Mouse (Mus musculus): ENCODE data around the gene Gm11042. TPM values are rescaled to one million over a fixed set of nuclear protein-coding genes. Genes with fewer than 3 reads are reported as not detected.
A peak's percentile ranks its signal among the peaks of the same experiment; 100 is the strongest.

Gm11042 gene
- polyA plus RNA-seq (2012; ENCODE audit: insufficient read depth, insufficient read length, missing spikeins), result not detected in 2 replicates

GRCm38 (mm10) chr12:74316344-74316973 lies at the start of gene Gm11042:
Gm11042 (minus strand) TSS chr12:74316394.
- TF ChIP-seq POLR2A (IDR thresholded peaks at IDR 0.05; ENCODE audit: borderline replicate concordance, low read depth, low read length), result no peak
- no peak for TF ChIP-seq CTCF (IDR thresholded peaks at IDR 0.05; ENCODE audit: low read depth, low read length)
- no peak within 1 kb of the TSS for H3K27ac ChIP-seq (ENCODE audit: insufficient read depth, low read depth, low read length)
- peaks cover 9% of the 10 kb centered on the region for H3K4me1 ChIP-seq (ENCODE audit: control insufficient read depth, insufficient read depth, low read length)
- peak within 1 kb of the TSS; percentile 65 for H3K4me3 ChIP-seq (ENCODE audit: insufficient read depth, low read length)

GRCm38 (mm10) chr12:74364477-74364876 lies 48.3 kb upstream of the Gm11042 start:
- TF ChIP-seq POLR2A (IDR thresholded peaks at IDR 0.05; ENCODE audit: borderline replicate concordance, low read depth, low read length) (no peak), CTCF (IDR thresholded peaks at IDR 0.05; ENCODE audit: low read depth, low read length) (no peak)
- no peak overlapping the region for H3K4me3 ChIP-seq (ENCODE audit: insufficient read depth, low read length)
- H3K27ac ChIP-seq (ENCODE audit: insufficient read depth, low read depth, low read length), result no peak overlapping the region
- peaks cover 2% of the 10 kb centered on the region; the same call in 1 of the 2 replicates for H3K4me1 ChIP-seq (ENCODE audit: control insufficient read depth, insufficient read depth, low read length)

- Histone ChIP-seq H3K4me3 (ENCODE audit: insufficient read depth, low read length) (no peak overlapping the region), H3K4me1 (ENCODE audit: control insufficient read depth, insufficient read depth, low read length) (peaks cover 2% of the 10 kb centered on the region; the same call in 1 of the 2 replicates), H3K27ac (ENCODE audit: insufficient read depth, low read depth, low read length) (no peak overlapping the region)
- TF ChIP-seq CTCF (IDR thresholded peaks at IDR 0.05; ENCODE audit: low read depth, low read length), result no peak
- TF ChIP-seq POLR2A (IDR thresholded peaks at IDR 0.05; ENCODE audit: borderline replicate concordance, low read depth, low read length), result no peak
Observed at GRCm38 (mm10) chr12:74363076-74363475, 46.9 kb upstream of the Gm11042 start.

- Histone ChIP-seq H3K4me3 (ENCODE audit: insufficient read depth, low read length) (no peak overlapping the region), H3K4me1 (ENCODE audit: control insufficient read depth, insufficient read depth, low read length) (peaks cover 2% of the 10 kb centered on the region; the same call in 1 of the 2 replicates), H3K27ac (ENCODE audit: insufficient read depth, low read depth, low read length) (no peak overlapping the region)
- TF ChIP-seq POLR2A (IDR thresholded peaks at IDR 0.05; ENCODE audit: borderline replicate concordance, low read depth, low read length), result no peak
- no peak for TF ChIP-seq CTCF (IDR thresholded peaks at IDR 0.05; ENCODE audit: low read depth, low read length)
Observed at GRCm38 (mm10) chr12:74362453-74362852, 46.3 kb upstream of the Gm11042 start.

GRCm38 (mm10) chr12:74359791-74360190 lies 43.6 kb upstream of the Gm11042 start:
- no peak overlapping the region for H3K27ac ChIP-seq (ENCODE audit: insufficient read depth, low read depth, low read length)
- H3K4me3 ChIP-seq (ENCODE audit: insufficient read depth, low read length), result no peak overlapping the region
- peaks cover 2% of the 10 kb centered on the region; the same call in 1 of the 2 replicates for H3K4me1 ChIP-seq (ENCODE audit: control insufficient read depth, insufficient read depth, low read length)
- TF ChIP-seq POLR2A (IDR thresholded peaks at IDR 0.05; ENCODE audit: borderline replicate concordance, low read depth, low read length) (no peak), CTCF (IDR thresholded peaks at IDR 0.05; ENCODE audit: low read depth, low read length) (no peak)

- no peak overlapping the region for H3K4me3 ChIP-seq (ENCODE audit: insufficient read depth, low read length)
- TF ChIP-seq CTCF (IDR thresholded peaks at IDR 0.05; ENCODE audit: low read depth, low read length) (no peak), POLR2A (IDR thresholded peaks at IDR 0.05; ENCODE audit: borderline replicate concordance, low read depth, low read length) (no peak)
Observed at GRCm38 (mm10) chr12:74357806-74358205, 41.6 kb upstream of the Gm11042 start.

GRCm38 (mm10) chr12:74342720-74343119 lies 26.5 kb upstream of the Gm11042 start:
- Histone ChIP-seq H3K4me1 (ENCODE audit: control insufficient read depth, insufficient read depth, low read length) (no peaks in the 10 kb centered on the region), H3K27ac (ENCODE audit: insufficient read depth, low read depth, low read length) (no peak overlapping the region), H3K4me3 (ENCODE audit: insufficient read depth, low read length) (no peak overlapping the region)
- TF ChIP-seq POLR2A (IDR thresholded peaks at IDR 0.05; ENCODE audit: borderline replicate concordance, low read depth, low read length) (no peak), CTCF (IDR thresholded peaks at IDR 0.05; ENCODE audit: low read depth, low read length) (no peak)

More at GRCm38 (mm10) chr12:74357806-74358205, 41.6 kb upstream of the Gm11042 start:
- no peak overlapping the region for H3K27ac ChIP-seq (ENCODE audit: insufficient read depth, low read depth, low read length)
- no peaks in the 10 kb centered on the region for H3K4me1 ChIP-seq (ENCODE audit: control insufficient read depth, insufficient read depth, low read length)

GRCm38 (mm10) chr12:74340070-74340469 lies 23.9 kb upstream of the Gm11042 start:
- Histone ChIP-seq H3K4me1 (ENCODE audit: control insufficient read depth, insufficient read depth, low read length) (no peaks in the 10 kb centered on the region), H3K27ac (ENCODE audit: insufficient read depth, low read depth, low read length) (no peak overlapping the region), H3K4me3 (ENCODE audit: insufficient read depth, low read length) (no peak overlapping the region)
- TF ChIP-seq CTCF (IDR thresholded peaks at IDR 0.05; ENCODE audit: low read depth, low read length) (no peak), POLR2A (IDR thresholded peaks at IDR 0.05; ENCODE audit: borderline replicate concordance, low read depth, low read length) (no peak)

- no peaks in the 10 kb centered on the region for H3K4me1 ChIP-seq (ENCODE audit: control insufficient read depth, insufficient read depth, low read length)
- no peak for TF ChIP-seq CTCF (IDR thresholded peaks at IDR 0.05; ENCODE audit: low read depth, low read length)
- TF ChIP-seq POLR2A (IDR thresholded peaks at IDR 0.05; ENCODE audit: borderline replicate concordance, low read depth, low read length), result no peak
- no peak overlapping the region for H3K27ac ChIP-seq (ENCODE audit: insufficient read depth, low read depth, low read length)
- no peak overlapping the region for H3K4me3 ChIP-seq (ENCODE audit: insufficient read depth, low read length)
Observed at GRCm38 (mm10) chr12:74333706-74334105, 17.5 kb upstream of the Gm11042 start.

GRCm38 (mm10) chr12:74333016-74333415 lies 16.8 kb upstream of the Gm11042 start:
- no peak for TF ChIP-seq POLR2A (IDR thresholded peaks at IDR 0.05; ENCODE audit: borderline replicate concordance, low read depth, low read length)
- peak; percentile 74 for TF ChIP-seq CTCF (IDR thresholded peaks at IDR 0.05; ENCODE audit: low read depth, low read length)
- no peak overlapping the region for H3K27ac ChIP-seq (ENCODE audit: insufficient read depth, low read depth, low read length)
- no peaks in the 10 kb centered on the region for H3K4me1 ChIP-seq (ENCODE audit: control insufficient read depth, insufficient read depth, low read length)
- H3K4me3 ChIP-seq (ENCODE audit: insufficient read depth, low read length), result no peak overlapping the region
